Mouse (Mus musculus) intestine, postnatal 0 days (tissue): ENCODE data around the gene Pla2g4b. TPM values are rescaled to one million over a fixed set of nuclear protein-coding genes. Genes with fewer than 3 reads are reported as not detected.
A peak's percentile ranks its signal among the peaks of the same experiment; 100 is the strongest.

ENCODE experiments used
- ATAC-seq: fragments of 200-750 bp; cut with Nextera tagmentation; 2 replicates; pipeline ENCODE4 v1.8.0; 2017; ENCODE audit warnings: mild to moderate bottlenecking, moderate TSS enrichment, moderate library complexity
- H3K27ac ChIP-seq: fragments of 300-500 bp; sonication (generic); 2 replicates; pipeline ENCODE4 v1.5.1; 2014; ENCODE audit warnings: mild to moderate bottlenecking, low read depth, low read length, moderate library complexity
- H3K27me3 ChIP-seq: fragments of 300-500 bp; sonication (generic); replicated peaks from 2 replicates; pipeline ENCODE4 v1.6.1; 2014; ENCODE audit warnings: low read length, mixed read lengths; ENCODE audit not compliant: control insufficient read depth, insufficient read depth
- H3K36me3 ChIP-seq: fragments of 300-500 bp; sonication (generic); 2 replicates; pipeline ENCODE4 v1.6.1; 2014; ENCODE audit warnings: mild to moderate bottlenecking, moderate library complexity; ENCODE audit not compliant: control insufficient read depth, insufficient read depth
- H3K4me1 ChIP-seq: fragments of 300-500 bp; sonication (generic); replicated peaks from 2 replicates; pipeline ENCODE4 v1.6.1; 2014; ENCODE audit warnings: antibody characterized with exemption, low read length, mixed read lengths; ENCODE audit not compliant: control insufficient read depth, insufficient read depth
- H3K4me2 ChIP-seq: fragments of 300-500 bp; sonication (generic); replicated peaks from 2 replicates; pipeline ENCODE4 v1.6.1; 2014; ENCODE audit warnings: low read depth, mild to moderate bottlenecking, moderate library complexity
- H3K4me3 ChIP-seq: fragments of 300-500 bp; sonication (generic); 2 replicates; pipeline ENCODE4 v1.5.1; 2014; ENCODE audit warnings: low read depth, low read length
- H3K9ac ChIP-seq: fragments of 300-500 bp; sonication (generic); 2 replicates; pipeline ENCODE4 v1.6.1; 2014; ENCODE audit warnings: mild to moderate bottlenecking, low read depth, low read length
- H3K9me3 ChIP-seq: fragments of 300-500 bp; sonication (generic); 2 replicates; pipeline ENCODE4 v1.6.1; 2016; ENCODE audit warnings: mixed run types; ENCODE audit not compliant: control insufficient read depth
- CTCF ChIP-seq: sonication (generic); IDR thresholded peaks from 2 replicates; pipeline ENCODE4 v1.5.1; 2016; ENCODE audit warnings: low read depth, mild to moderate bottlenecking, control low read depth, antibody characterized with exemption, moderate library complexity
- WGBS: fragments of 180-500 bp; shearing (Covaris S2); extraction: QIAGEN DNeasy Blood & Tissue Kit; methylation state at CpG from one replicate; pipeline ENCODE4 v1.1.7; 2014; 5-methylcytosine and 5-hydroxymethylcytosine counted together
- polyA plus RNA-seq: library from polyadenylated mRNA; unstranded; fragments of >200 nt; fragmentation: Nextera tagmentation; extraction: Ambion mirVana; gene quantifications from 2 replicates; pipeline ENCODE4 v1.2.1, GENCODE M21; 2015

Gene Pla2g4b
- polyA plus RNA-seq, 1 experiment from 2014 or later: 0.99 TPM

GRCm38 (mm10) chr2:120026984-120027949 lies 6.0 kb upstream of the Pla2g4b start, which contains the start of the genes Jmjd7 and Gm28042:
Jmjd7 (plus strand) TSS chr2:120027483.
Gm28042 (plus strand) TSS chr2:120027493.
- Histone ChIP-seq H3K9ac (peak within 1 kb of the TSS; percentile 64), H3K27me3 (no peaks in the 10 kb centered on the region), H3K36me3 (peaks cover 46% of the 10 kb centered on the region), H3K4me3 (peak within 1 kb of the TSS; percentile 54), H3K4me2 (peak within 1 kb of the TSS; percentile 88), H3K9me3 (no peaks in the 10 kb centered on the region), H3K4me1 (peaks cover 5% of the 10 kb centered on the region), H3K27ac (peak within 1 kb of the TSS; percentile 64)
- WGBS: 5% methylated on average over 50 of the region's 50 CpGs
- ATAC-seq: peak; percentile 91
- TF ChIP-seq CTCF: peak; percentile 51

GRCm38 (mm10) chr2:120027950-120028331 lies 5.3 kb upstream of the Pla2g4b start:
- H3K4me3 ChIP-seq: peak overlapping the region; percentile 54
- H3K9ac ChIP-seq: peak overlapping the region; percentile 64
- 26% methylated on average over 3 of the region's 3 CpGs for WGBS
- H3K27me3 ChIP-seq: no peaks in the 10 kb centered on the region
- peaks cover 5% of the 10 kb centered on the region for H3K4me1 ChIP-seq
- H3K27ac ChIP-seq: peak overlapping the region; percentile 64
- peaks cover 42% of the 10 kb centered on the region; the same call in 1 of the 2 replicates for H3K36me3 ChIP-seq
- ATAC-seq: no peak
- TF ChIP-seq CTCF: no peak
- H3K9me3 ChIP-seq: no peaks in the 10 kb centered on the region
- peak overlapping the region; percentile 88 for H3K4me2 ChIP-seq

- Histone ChIP-seq H3K27me3 (no peaks in the 10 kb centered on the region), H3K27ac (no peak overlapping the region), H3K4me1 (peaks cover 5% of the 10 kb centered on the region), H3K4me2 (no peak overlapping the region), H3K9me3 (no peaks in the 10 kb centered on the region), H3K36me3 (peaks cover 32% of the 10 kb centered on the region; the same call in 1 of the 2 replicates), H3K9ac (no peak overlapping the region), H3K4me3 (no peak overlapping the region)
- 69% methylated on average over 8 of the region's 8 CpGs for WGBS
- no peak for TF ChIP-seq CTCF
- ATAC-seq: no peak
Measured at GRCm38 (mm10) chr2:120030380-120030779, 2.8 kb upstream of the Pla2g4b start.

GRCm38 (mm10) chr2:120033726-120034125 lies 509 bp downstream of the Pla2g4b start:
- no peak for ATAC-seq
- no peaks in the 10 kb centered on the region for H3K9me3 ChIP-seq
- H3K4me3 ChIP-seq: no peak overlapping the region
- H3K36me3 ChIP-seq: peaks cover 39% of the 10 kb centered on the region; the same call in 1 of the 2 replicates
- H3K27ac ChIP-seq: no peak overlapping the region
- WGBS: 68% methylated on average over 5 of the region's 5 CpGs
- H3K27me3 ChIP-seq: no peaks in the 10 kb centered on the region
- no peak overlapping the region for H3K9ac ChIP-seq
- no peaks in the 10 kb centered on the region for H3K4me1 ChIP-seq
- H3K4me2 ChIP-seq: no peak overlapping the region
- no peak for TF ChIP-seq CTCF

GRCm38 (mm10) chr2:120037744-120038143 lies 4.5 kb downstream of the Pla2g4b start:
- 91% methylated on average over 9 of the region's 9 CpGs for WGBS
- Histone ChIP-seq H3K36me3 (peaks cover 55% of the 10 kb centered on the region), H3K9me3 (no peaks in the 10 kb centered on the region), H3K4me3 (no peak overlapping the region), H3K9ac (no peak overlapping the region), H3K27ac (no peak overlapping the region), H3K27me3 (no peaks in the 10 kb centered on the region), H3K4me2 (no peak overlapping the region), H3K4me1 (no peaks in the 10 kb centered on the region)
- no peak for TF ChIP-seq CTCF
- ATAC-seq: no peak

- no peak for TF ChIP-seq CTCF
- Histone ChIP-seq H3K27me3 (no peaks in the 10 kb centered on the region), H3K9me3 (no peaks in the 10 kb centered on the region), H3K9ac (no peak overlapping the region), H3K36me3 (peaks cover 41% of the 10 kb centered on the region), H3K4me1 (no peaks in the 10 kb centered on the region), H3K4me3 (no peak overlapping the region), H3K27ac (no peak overlapping the region), H3K4me2 (no peak overlapping the region)
- no peak for ATAC-seq
- 86% methylated on average over 5 of the region's 5 CpGs for WGBS
Measured at GRCm38 (mm10) chr2:120040991-120041390, 7.8 kb downstream of the Pla2g4b start.
